Mouse (Mus musculus): Measurements from ENCODE around the gene Cldn10.
A peak's percentile ranks its signal among the peaks of the same experiment; 100 is the strongest.
"Not testable (repeated sequence)": the region's sequence is repeated elsewhere in the genome, so short reads cannot be mapped to it uniquely, and the experiment has no call there.

Cldn10 gene

DNA sequence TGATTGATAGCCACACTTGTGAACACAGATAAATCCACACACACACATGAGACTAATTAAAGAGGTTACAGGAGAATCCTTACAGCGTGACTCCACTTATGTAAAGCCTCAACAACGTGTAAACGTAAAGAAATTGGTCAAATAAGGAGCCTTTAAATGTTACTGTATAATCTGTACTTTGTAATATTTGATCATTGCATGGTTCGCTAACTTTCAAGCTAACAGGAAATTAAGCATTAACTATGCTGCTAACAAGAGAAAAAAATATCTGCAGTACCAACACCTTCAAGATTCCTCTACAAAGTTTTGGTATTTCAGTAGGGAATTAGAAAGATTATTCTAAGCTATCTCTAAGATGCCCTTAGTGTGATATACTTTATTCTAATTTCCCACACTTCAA, at the start of gene Cldn10:
Gene Cldn10 (plus strand): TSS at position 288 of the 400 bp plus-strand sequence.
- DNase-seq (ENCODE audit: low spot score), result no peak

DNA sequence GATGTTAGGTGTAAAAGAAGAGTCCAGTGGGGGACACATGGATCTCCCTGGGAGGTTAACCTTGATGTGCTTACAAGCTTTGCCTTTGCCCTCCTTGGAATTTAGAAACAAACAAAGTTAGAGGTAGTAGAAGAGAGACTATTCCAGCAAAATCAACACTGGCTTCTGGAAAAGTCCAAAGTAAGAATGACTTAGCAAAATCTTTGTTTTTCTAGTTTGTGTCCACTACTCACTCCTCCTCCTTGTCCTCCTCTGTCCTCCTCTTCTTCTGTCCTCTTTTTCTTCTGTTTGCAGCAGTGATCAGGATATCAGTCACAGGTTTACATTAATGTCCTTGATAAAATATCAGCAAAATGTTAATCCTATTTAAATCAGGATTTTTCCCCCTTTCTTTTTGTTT, 45.9 kb upstream of the Cldn10 start:
- DNase-seq (ENCODE audit: low spot score), result no peak

DNA sequence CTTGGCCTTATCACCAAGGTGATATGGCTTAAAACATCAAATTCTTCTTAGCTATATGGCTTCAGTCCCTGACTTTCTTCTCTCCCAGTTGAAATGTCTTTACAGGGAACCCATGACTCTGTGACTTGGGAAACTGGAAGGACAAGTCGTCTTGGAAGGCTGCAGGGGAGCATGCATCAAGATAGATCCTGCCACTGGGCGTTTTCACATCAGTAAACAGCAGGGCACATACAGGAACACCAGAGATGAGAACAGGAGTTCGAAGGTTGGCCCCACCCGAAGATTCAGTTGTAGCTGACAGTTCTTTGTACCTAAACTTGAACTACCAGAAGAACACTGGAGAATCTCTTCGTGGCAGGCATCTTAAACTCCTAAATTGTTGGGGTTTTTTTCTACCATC, 44.8 kb upstream of the Cldn10 start:
- DNase-seq (ENCODE audit: low spot score), result no peak

DNA sequence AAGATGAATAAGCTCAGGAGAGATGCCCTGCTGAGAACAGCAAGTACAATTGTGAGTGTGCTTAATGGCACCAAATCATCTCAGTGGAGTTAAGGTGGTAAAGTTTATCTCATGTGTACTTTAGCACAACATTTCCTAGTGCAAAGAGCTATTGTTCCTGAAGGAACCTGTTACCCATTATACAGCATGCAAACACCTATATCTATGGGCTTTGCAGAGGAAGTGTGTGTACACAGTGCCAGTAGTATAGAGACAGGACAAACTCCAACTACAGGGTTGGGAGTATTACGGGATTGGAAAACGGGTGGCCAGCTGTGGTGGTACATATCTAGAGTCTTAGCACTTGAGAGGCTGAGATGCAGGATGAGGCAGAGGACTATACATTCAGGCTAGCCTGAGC, 38.6 kb upstream of the Cldn10 start:
- DNase-seq (ENCODE audit: low spot score), result no peak

DNA sequence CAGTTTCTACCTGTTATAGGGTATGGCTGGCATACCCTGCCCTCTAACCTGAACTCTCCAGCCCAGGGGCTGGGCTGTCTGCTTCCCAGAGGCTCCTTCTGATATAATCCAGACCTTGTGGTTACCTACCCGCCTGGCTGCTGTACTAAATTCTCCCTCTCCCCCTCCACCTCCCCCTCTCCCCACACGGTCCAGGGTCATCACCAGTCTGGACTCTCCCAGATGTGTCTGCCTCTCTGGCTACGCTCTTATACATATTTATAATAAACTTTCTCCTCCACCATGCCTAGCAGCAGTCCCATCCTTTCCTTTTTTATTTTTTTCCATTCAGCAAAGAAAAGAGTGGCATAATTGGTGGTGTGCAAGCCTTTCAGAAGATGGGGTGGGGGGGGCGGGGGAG, 38.0 kb upstream of the Cldn10 start:
- DNase-seq (ENCODE audit: low spot score), result no peak

DNA sequence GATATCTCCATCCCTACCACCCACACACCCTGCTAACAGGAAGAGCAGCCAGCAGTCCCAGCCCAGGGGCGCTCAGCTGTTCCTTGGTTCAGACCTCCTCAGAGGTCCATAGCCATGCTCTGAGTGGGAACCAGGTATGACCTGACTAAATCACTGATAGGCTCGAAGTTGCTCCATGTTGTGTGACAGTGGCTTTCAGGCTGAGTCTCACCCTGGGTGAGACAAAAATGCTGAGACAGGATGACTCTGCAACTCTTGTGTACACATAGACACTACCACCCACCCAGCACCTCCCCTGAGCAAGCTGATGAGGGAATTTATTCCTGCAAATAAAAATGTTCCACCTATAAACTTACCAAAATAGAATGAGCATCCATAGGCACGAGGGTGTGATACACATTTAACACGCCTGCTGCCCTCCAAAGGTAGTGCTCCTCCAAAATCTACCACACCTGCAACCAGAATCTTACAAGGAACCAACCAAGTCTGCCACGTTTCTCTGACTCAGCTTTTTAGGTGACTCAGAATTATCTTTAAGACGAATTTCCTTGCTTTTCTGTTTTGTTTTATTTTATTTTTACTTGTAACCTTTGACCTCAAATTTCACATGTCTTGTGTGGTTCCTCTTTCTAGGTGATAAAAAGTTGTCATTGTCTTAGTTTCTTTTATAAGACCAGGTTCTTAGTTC, 37.1 kb upstream of the Cldn10 start:
- no peak for DNase-seq (ENCODE audit: low spot score)

DNA sequence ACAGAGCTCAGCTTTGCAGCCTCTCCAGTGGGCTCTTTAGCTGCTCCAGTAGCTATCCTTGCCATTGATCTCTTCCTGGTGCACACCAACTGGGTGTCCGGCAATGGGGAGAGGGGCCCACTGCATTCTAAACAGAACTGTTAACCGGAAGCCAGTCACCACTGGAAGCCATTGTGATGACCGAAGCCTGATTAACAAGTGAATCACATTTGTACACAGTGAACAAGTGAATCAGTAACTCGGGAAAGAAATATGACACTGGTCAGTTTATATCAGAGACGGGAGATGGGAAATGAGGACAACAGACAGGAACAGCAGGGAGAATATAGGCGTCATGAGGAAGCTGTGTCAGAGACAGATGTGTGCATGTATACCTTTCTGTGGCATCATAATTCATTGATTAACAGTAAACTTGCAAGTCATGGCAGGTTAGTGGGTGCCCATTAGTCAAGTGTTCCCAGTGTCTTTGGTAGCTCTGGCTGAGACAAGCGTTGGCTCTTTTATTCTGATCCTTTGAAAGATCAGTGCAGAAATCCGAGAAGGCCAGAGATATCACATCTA, 36.4 kb upstream of the Cldn10 start:
- no peak for DNase-seq (ENCODE audit: low spot score)

DNA sequence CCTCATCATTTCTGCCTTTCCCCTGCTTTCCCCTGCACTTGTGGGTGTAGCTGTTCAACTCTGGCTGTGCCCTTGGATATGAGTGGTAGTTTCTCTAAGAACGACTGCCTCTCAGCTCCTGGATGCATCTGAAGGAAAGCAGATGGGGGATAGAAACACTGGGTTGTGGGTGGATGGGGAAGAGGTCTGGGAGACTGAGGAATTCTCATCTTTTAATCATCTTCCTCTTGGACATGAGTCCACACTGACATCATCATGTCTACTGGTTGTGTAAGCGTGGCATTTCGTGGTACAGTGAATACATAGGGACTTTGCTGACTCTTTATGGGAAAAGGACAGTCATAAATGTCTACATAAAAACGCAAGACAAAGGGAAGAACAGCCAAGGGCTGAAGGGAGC, 31.7 kb upstream of the Cldn10 start:
- DNase-seq (ENCODE audit: low spot score), result no peak

DNA sequence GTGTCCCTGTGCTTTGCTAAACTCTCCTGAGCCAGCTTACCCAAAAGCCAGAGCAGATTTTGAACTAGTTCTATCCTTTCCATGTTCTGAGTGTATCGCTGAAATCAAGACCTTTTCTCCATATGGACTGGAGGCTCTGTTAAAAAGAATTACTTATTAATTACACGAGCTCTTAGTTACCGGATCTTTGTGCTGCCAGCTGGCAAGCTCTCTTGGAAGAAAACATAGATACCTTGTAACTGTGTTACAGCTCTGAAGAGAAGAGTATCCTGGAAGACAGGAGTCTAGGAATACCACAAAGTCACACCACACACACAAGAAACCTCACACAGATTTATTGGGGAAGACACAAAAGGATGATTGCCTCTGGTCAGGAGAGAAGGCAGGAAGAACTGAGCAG, 31.1 kb upstream of the Cldn10 start:
- no peak for DNase-seq (ENCODE audit: low spot score)

DNA sequence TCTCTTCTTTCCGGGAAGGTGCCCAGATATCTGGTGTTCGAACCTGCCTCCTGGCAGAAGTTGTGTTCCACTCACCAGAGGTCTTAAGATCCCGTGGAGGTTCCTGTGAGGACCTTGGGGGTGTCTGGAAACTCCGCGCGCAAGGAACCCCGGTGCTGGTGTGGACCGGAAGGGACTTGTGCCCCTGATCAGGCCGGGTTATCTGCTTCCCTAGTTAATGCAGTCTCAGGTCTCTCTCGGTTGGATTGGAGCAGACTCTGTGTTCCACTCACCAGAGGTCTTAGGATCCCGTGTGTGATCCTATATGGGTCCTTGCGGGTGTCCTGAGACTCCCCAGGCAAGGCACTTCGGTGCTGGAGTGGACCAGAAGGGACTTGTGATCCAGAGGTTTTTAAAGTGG, 24.3 kb upstream of the Cldn10 start:
- DNase-seq (ENCODE audit: low spot score), result not testable (repeated sequence)

DNA sequence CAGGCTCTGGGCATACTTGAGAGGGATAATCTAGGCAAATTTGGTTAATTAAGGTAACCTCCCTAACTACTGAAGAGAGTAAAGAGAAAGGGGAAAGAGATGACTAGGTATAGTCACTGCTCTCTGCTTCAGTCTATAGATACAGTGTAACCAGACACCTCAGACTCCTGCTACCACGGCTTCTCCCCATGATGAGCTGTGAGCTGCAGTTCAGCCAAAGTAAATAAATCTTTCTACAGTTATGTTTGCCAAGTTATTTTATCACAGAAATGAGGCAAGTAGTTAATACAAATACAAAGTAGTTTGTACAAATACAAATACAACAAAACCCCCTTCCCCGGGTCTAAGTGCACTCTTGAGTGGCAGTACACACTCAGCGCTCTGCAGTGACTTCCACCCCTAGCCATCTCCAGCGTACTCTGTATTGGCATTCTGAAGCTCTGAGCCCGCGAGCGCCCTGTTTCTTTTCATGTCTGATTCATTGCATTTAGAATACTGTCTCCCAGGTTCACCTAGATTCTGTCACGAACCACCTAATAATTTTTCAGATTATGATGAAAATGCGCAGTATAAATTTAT, 23.7 kb upstream of the Cldn10 start:
- DNase-seq (ENCODE audit: low spot score), result no peak

DNA sequence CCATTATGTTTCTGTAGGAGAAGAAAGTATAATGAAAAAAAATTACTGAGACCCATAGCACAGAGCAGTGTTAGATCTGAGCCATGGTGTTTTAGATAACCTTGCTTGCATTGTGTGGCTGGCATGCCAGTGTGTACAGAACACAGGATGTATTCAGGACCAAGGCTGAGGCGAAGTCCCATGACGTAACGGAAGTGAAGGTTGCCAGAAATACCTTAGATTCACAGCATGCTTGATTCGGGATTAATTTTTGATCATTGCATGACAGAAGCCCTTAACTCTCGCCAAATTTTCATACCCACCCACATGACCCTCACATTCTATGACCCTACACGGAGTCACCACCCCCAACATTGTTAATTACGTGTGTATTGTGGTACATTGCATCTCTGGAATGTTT, 22.4 kb upstream of the Cldn10 start:
- DNase-seq (ENCODE audit: low spot score), result no peak

DNA sequence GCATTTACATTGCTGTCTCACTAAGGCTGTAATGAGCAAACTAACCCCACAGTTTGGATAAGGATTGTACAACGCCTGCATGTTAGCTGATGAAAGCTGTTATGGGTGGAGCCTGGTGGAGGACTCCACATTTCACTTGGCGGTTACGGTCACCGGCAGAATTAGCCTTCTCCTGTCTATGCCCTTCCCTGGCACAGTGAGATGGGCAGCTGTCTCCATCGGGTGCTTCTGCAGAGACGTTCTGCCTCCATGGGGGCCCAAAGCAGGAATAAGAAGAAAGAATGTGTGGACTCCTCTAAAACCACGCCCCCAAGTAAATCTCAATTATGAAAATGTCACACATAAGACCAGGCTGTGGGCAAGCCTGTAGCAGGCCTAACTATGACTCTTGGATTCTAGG, 21.8 kb upstream of the Cldn10 start:
- DNase-seq (ENCODE audit: low spot score), result no peak

DNA sequence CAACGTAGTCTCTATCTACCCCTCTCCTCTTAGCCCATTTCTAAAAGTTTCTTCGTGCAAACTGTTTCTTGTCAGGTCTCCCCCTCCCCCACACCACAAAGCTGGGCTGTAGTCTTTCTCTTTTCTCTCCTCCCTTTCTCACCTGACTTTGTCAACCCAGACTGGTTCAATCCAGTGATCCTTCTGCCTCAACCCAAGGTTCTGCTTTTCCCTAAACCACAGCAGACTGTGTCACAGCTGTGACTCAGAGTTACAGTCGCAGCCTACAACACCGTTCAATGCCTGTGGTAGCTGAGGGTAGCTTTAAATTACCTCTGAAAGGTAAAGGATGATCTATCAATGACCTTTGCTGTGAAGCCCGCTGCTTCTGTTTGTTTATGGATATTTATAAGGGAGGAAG, 21.3 kb upstream of the Cldn10 start:
- no peak for DNase-seq (ENCODE audit: low spot score)

DNA sequence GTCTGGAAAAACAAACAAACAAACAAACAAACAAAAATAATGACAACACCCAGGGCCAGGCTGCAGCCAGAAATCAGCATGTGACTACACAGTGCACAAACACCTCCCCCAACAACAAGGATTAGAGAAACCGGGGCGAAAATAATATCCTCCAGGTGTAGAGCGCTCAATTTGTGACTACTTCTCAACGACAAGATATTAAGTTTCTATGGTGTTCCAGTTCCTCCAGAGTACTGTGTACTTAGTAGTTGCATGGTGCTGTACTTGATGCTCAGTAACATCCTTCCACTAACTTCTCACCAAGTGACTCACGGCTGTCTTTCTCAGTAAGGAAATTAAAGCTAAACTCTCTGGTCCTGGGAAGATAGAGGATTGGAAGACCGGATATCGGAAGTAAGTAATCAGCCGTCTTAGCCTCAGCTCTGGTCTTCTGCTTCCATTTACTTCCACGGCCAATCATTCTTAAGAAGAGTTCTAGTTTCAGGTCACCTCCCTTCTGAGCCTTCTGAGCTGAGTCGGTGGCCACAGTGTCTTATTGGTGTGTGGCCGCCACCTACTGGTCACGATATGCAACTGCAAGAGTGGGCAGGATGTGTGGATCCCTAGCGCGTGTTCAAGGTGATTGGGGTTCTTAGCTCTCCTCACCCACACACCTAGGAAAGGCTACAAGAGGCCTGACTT, 19.9 kb upstream of the Cldn10 start:
- DNase-seq (ENCODE audit: low spot score), result peak; percentile 64

DNA sequence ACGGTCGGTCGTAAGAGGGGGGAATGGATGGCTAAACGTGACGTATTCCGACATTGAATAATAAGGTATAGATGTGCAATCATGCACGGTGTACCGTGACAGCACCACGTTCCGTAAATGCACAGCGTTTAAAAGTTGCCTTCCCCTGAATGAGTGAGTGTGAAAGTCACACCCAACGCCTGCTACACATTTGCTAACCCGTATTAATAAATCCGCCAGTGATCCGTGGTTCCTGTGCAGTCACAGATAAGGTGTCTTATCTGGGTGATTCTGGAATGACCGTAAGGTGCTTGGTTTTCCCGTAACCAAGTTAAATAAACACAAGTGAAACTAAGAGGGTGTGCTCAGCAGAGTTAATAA, 19.4 kb upstream of the Cldn10 start:
- DNase-seq (ENCODE audit: low spot score), result no peak

DNA sequence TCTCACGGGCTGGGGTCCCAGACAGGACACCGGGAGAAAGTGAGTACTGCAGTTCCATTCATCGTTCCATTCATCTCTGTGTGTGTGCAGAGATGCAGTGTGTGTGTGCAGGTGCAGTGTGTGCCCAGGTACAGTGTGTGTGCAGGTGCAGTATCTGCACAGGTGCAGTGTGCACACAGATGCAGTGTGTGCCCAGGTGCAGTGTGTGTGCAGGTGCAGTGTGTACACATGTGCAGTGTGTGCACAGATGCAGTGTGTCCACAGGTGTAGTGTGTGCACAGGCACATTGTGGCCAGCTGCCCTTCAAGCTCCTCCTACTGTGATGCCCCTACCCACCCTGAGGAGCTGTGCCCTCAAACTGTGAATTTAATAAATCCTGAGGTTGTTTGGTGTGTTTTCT, 14.0 kb upstream of the Cldn10 start:
- DNase-seq (ENCODE audit: low spot score), result no peak

DNA sequence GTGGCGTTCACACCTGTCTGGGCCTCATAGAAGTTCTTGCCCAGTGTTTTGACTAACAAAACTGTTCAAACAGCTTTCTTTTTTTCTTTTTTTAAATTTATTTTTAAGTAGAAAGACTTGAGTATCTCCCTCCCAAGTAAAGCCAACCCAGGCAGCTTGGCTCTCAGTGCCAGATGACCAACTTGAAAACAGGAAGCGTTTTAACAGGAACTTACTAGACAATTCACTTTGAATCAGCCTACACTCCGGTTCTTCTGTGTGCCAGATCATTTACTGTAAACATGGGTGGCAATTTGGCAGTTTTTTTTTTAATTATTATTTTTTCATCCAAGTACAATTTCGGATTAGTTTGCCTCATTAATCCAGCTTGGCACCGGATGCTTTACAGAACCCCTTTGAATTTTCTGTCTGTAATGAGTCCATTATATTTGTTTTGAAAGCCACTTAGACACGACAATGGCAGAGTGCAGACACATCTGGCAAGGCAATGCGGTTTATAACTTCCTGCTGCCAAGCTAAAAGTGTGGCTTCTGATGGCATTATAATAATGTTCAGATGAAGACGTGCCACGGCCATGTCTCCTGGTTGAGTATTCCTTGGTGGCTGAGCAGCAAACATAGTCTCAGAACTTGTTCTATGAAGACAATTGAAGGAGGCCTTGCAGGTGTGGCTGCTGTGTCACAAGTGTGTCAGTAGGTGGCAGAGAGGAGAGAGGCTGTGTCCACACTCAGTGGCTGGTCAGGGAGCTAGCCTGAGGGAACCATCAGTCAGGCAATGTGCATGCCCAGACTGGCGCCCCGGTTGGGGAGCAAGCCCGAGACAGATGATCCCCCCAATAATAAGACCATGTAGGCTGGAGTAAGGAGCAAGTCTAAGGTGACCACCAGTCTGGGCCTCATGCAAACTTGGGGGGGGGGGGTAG, 12.9 kb upstream of the Cldn10 start:
- DNase-seq (ENCODE audit: low spot score), result no peak

DNA sequence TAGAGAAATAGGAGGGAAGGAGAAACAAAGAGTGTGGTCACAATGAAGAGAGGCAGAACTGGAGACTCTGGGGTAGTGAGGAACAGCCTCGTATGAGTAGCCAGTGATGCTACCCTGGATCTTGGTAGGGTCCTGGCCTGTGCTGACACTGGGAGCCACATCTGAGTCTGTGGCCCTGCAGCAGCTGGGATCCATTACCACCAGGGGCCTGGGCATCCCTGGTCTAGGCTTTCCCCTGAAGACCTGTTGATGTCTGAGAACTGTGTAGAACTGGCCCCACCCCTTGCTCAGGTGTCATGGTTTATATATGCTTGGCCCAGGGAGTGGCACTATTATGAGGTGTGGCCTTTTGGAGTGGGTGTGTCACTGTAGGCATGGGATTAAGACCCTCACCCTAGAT, 12.2 kb upstream of the Cldn10 start:
- no peak for DNase-seq (ENCODE audit: low spot score)

DNA sequence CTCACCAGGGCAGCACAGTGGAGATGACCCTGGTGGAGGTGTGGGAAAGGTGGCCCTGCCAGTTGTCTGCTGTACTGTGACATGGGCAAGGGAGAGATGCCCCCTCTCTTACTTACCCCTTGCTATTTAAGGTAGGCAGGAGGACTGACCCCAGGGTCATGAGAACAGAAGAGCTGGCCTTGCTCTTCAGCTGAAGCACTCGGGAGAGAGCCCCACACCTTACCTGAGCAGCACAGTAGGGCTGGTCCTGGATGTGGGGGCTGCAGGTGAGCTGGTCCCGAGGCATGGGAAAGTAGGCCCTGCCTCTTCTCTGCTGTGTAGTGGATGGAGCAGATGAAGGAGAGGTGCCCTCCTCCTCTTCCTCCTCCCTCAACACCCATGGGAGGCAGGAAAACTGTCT, 11.3 kb upstream of the Cldn10 start:
- no peak for DNase-seq (ENCODE audit: low spot score)

DNA sequence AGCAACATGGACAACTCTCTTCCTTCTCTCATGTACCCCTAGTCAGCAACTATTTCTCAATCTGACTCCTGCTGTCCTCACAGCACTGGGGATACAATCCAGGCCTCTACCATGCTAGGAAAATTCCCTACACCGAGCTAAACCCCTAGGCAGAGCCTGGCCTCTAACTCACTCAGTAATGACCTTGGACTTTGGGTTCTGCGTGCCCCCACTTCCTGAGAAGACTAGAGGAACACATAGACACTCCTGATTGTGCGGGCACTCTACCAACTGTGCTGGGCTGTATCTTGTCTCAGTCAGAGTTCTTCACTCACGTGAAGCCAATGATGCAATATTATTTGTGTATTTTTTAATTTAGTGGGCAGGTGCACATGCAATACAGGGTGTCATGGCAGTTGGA, 10.2 kb upstream of the Cldn10 start:
- DNase-seq (ENCODE audit: low spot score), result no peak

DNA sequence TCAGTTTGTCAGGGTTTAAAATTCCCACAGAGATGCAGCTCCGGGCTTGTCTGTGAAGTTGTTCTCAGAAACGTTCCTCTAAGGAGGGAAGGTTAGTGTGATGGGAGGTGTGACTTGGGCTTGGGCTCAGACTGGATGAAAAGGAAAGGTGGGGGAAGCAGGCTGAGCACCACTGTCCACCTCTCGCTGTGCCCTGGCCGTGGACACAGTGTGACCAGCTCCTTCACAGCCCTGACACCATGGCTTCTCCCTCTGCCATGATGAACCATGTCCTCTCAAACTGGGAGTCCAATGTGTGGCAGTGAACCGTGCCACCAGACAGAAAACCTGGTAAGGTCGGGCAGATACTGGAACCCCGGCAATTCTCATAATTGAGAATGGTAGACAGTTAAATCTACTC, 6.1 kb upstream of the Cldn10 start:
- DNase-seq (ENCODE audit: low spot score), result no peak

Data from MN1 (cell line).